Mouse (Mus musculus) heart, postnatal 0 days (tissue): ENCODE measurements at regions not wholly inside any gene's neighbourhood (a gene's known extent, or its start where the extent isn't known, plus 50 kb on each side); places are given as distances from the start of the nearest gene placed in this dataset.

Experiments used
- CTCF ChIP-seq: IDR thresholded peaks from 2 replicates; pipeline ENCODE4 v1.5.1; 2016; ENCODE audit warnings: antibody characterized with exemption, control low read depth, low read depth
- EP300 ChIP-seq: IDR thresholded peaks from 2 replicates; pipeline ENCODE4 v1.6.1; 2016; ENCODE audit warnings: antibody characterized with exemption, low read depth

DNA sequence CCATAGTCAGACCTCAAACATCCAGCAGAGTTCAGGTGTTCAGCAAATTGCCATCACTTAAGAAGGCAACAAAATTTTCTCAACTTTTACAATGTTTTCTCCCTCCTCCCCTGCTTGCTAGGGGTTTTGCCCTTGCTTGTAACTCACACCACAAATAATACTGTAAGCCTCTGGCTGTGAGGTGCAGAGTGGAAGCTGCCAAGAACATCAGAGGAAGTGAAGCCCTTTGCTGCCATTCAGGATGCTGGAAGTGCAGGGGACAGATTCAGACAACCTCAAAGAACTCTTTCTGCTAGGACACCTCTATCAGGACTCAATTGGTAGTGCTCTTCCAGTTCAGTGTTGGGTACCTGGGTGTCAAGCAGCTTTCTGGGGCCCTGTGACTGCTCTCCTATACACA is 92.4 kb upstream of the Jun start:
- TF ChIP-seq EP300 (no peak), CTCF (no peak)
